Mouse (Mus musculus): Measurements from ENCODE around the gene Mllt6. TPM values are rescaled to one million over a fixed set of nuclear protein-coding genes. Genes with fewer than 3 reads are reported as not detected.

Mllt6 gene
- total RNA-seq, 2 experiments from 2014 or later, result 143 to 147 TPM

- no peak; the same call in 1 of the 2 replicates for TF ChIP-seq CTCF (IDR thresholded peaks at IDR 0.05)
- no peak for DNase-seq (ENCODE audit: extremely low spot score in 1 of 2, low spot score in 2 of 2)
- no peak overlapping the region for H3K4me3 ChIP-seq
- intact Hi-C loops (cut with DNase I), result no loop called here
- H3K27ac ChIP-seq, result peak overlapping the region; percentile 63
These were observed 7.3 kb downstream of the Mllt6 start for GRCm38 (mm10) chr11:97670234-97671176.

- H3K4me3 ChIP-seq, result no peak overlapping the region
- no peak for TF ChIP-seq CTCF (IDR thresholded peaks at IDR 0.05)
- no peak for DNase-seq (ENCODE audit: extremely low spot score in 1 of 2, low spot score in 2 of 2)
- H3K27ac ChIP-seq, result no peak overlapping the region
- intact Hi-C loops (cut with DNase I), result no loop called here
These were observed 7.9 kb downstream of the Mllt6 start for GRCm38 (mm10) chr11:97671177-97671527.

- no peak for DNase-seq (ENCODE audit: extremely low spot score in 1 of 2, low spot score in 2 of 2)
- intact Hi-C loops (cut with DNase I), result no loop called here
- Histone ChIP-seq H3K27ac (no peak overlapping the region), H3K4me3 (no peak overlapping the region)
- TF ChIP-seq CTCF (IDR thresholded peaks at IDR 0.05), result no peak
These were observed 9.9 kb downstream of the Mllt6 start for GRCm38 (mm10) chr11:97673148-97673547.

- no peak for TF ChIP-seq CTCF (IDR thresholded peaks at IDR 0.05)
- intact Hi-C loops (cut with DNase I), result no loop called here
- H3K27ac ChIP-seq, result no peak overlapping the region
- H3K4me3 ChIP-seq, result no peak overlapping the region
- DNase-seq (ENCODE audit: extremely low spot score in 1 of 2, low spot score in 2 of 2), result no peak
These were observed 13.0 kb downstream of the Mllt6 start for GRCm38 (mm10) chr11:97676050-97676754.

GRCm38 (mm10) chr11:97677381-97677780 is 14.2 kb downstream of the Mllt6 start:
- no peak overlapping the region for H3K4me3 ChIP-seq
- intact Hi-C loops (cut with DNase I), result no loop called here
- TF ChIP-seq CTCF (IDR thresholded peaks at IDR 0.05), result no peak

GRCm38 (mm10) chr11:97677842-97678241 is 14.6 kb downstream of the Mllt6 start:
- H3K27ac ChIP-seq, result no peak overlapping the region
- H3K4me3 ChIP-seq, result no peak overlapping the region
- intact Hi-C loops (cut with DNase I), result no loop called here
- no peak for DNase-seq (ENCODE audit: extremely low spot score in 1 of 2, low spot score in 2 of 2)
- TF ChIP-seq CTCF (IDR thresholded peaks at IDR 0.05), result no peak; the same call in 1 of the 2 replicates

More at GRCm38 (mm10) chr11:97677381-97677780, 14.2 kb downstream of the Mllt6 start:
- DNase-seq (ENCODE audit: extremely low spot score in 1 of 2, low spot score in 2 of 2), result no peak
- H3K27ac ChIP-seq, result no peak overlapping the region

- no peak for TF ChIP-seq CTCF (IDR thresholded peaks at IDR 0.05)
- Histone ChIP-seq H3K4me3 (no peak overlapping the region), H3K27ac (no peak overlapping the region)
- intact Hi-C loops (cut with DNase I), result no loop called here
- no peak for DNase-seq (ENCODE audit: extremely low spot score in 1 of 2, low spot score in 2 of 2)
These were observed 15.1 kb downstream of the Mllt6 start for GRCm38 (mm10) chr11:97678301-97678700.

- no peak for DNase-seq (ENCODE audit: extremely low spot score in 1 of 2, low spot score in 2 of 2)
- TF ChIP-seq CTCF (IDR thresholded peaks at IDR 0.05), result no peak
- Histone ChIP-seq H3K27ac (no peak overlapping the region), H3K4me3 (no peak overlapping the region)
- intact Hi-C loops (cut with DNase I), result no loop called here
These were observed 17.2 kb downstream of the Mllt6 start for GRCm38 (mm10) chr11:97680430-97680829.

GRCm38 (mm10) chr11:97682504-97683055 is 19.4 kb downstream of the Mllt6 start:
- H3K4me3 ChIP-seq, result no peak overlapping the region
- intact Hi-C loops (cut with DNase I), result no loop called here
- no peak overlapping the region for H3K27ac ChIP-seq
- DNase-seq (ENCODE audit: extremely low spot score in 1 of 2, low spot score in 2 of 2), result no peak
- no peak for TF ChIP-seq CTCF (IDR thresholded peaks at IDR 0.05)

- Histone ChIP-seq H3K4me3 (no peak overlapping the region), H3K27ac (no peak overlapping the region)
- intact Hi-C loops (cut with DNase I), result no loop called here
- TF ChIP-seq CTCF (IDR thresholded peaks at IDR 0.05), result no peak
- no peak for DNase-seq (ENCODE audit: extremely low spot score in 1 of 2, low spot score in 2 of 2)
These were observed 21.0 kb downstream of the Mllt6 start for GRCm38 (mm10) chr11:97684063-97684680.

GRCm38 (mm10) chr11:97684766-97685165 is 21.6 kb downstream of the Mllt6 start:
- H3K27ac ChIP-seq, result peak overlapping the region; percentile 79
- no peak for DNase-seq (ENCODE audit: extremely low spot score in 1 of 2, low spot score in 2 of 2)
- intact Hi-C loops (cut with DNase I), result loop anchor here (1.0 kb wide), 1 partner anchor 54 kb away; no protein-coding TSS in a partner anchor
- no peak for TF ChIP-seq CTCF (IDR thresholded peaks at IDR 0.05)
- H3K4me3 ChIP-seq, result no peak overlapping the region
